Mouse (Mus musculus) liver, adult 2 months (tissue): ENCODE results near the gene Bri3bp. TPM values are rescaled to one million over a fixed set of nuclear protein-coding genes. Genes with fewer than 3 reads are reported as not detected.

Experiments
- DNase-seq: peaks from one replicate; pipeline ENCODE4 v3.0.0-alpha.2; 2011; ENCODE audit warnings: low read depth, low spot score; ENCODE audit errors: extremely low read depth
- H3K27ac ChIP-seq: fragments of 200-500 bp; replicated peaks from 2 replicates; pipeline ENCODE4 v1.5.1; 2012; ENCODE audit warnings: low read depth, mild to moderate bottlenecking, control low read depth, inconsistent platforms, low read length; ENCODE audit not compliant: insufficient read depth
- H3K27me3 ChIP-seq: fragments of 200-500 bp; 2 replicates; pipeline ENCODE4 v1.6.1; 2012; ENCODE audit warnings: mild to moderate bottlenecking, moderate library complexity, low read length, inconsistent platforms; ENCODE audit not compliant: control insufficient read depth, insufficient read depth
- H3K36me3 ChIP-seq: fragments of 200-500 bp; 2 replicates; pipeline ENCODE4 v1.6.1; 2012; ENCODE audit warnings: low read length, inconsistent platforms; ENCODE audit not compliant: control insufficient read depth, insufficient read depth
- H3K4me1 ChIP-seq: fragments of 200-500 bp; 2 replicates; pipeline ENCODE4 v1.6.1; 2011; ENCODE audit warnings: low read length; ENCODE audit not compliant: control insufficient read depth, insufficient read depth
- H3K4me3 ChIP-seq: fragments of 200-500 bp; 2 replicates; pipeline ENCODE4 v1.5.1; 2011; ENCODE audit warnings: low read depth, mild to moderate bottlenecking, control low read depth, low read length, moderate library complexity; ENCODE audit not compliant: insufficient read depth
- H3K79me2 ChIP-seq: fragments of 200-500 bp; 2 replicates; pipeline ENCODE4 v1.6.1; 2012; ENCODE audit warnings: inconsistent platforms, mild to moderate bottlenecking, low read length, moderate library complexity; ENCODE audit not compliant: control insufficient read depth, insufficient read depth
- H3K9ac ChIP-seq: fragments of 200-500 bp; 2 replicates; pipeline ENCODE4 v1.6.1; 2012; ENCODE audit warnings: low read depth, mild to moderate bottlenecking, control low read depth, inconsistent platforms, low read length
- CTCF ChIP-seq: fragments of 200-500 bp; IDR thresholded peaks from 2 replicates; pipeline ENCODE4 v1.5.1; 2011; ENCODE audit warnings: low read depth, low read length, control low read depth
- POLR2A ChIP-seq: fragments of 200-500 bp; IDR thresholded peaks from 2 replicates; pipeline ENCODE4 v1.6.1; 2011; ENCODE audit warnings: low read length, control low read depth; ENCODE audit not compliant: insufficient read depth; ENCODE audit errors: extremely low read depth
- WGBS: fragments of 180-500 bp; shearing (Covaris S2); methylation state at CpG from one replicate; pipeline ENCODE4 v1.1.7; 2018; 5-methylcytosine and 5-hydroxymethylcytosine counted together
- polyA plus RNA-seq: library from polyadenylated mRNA; depleted of rRNA; stranded (reverse); fragments of >200 nt; gene quantifications from 2 replicates; pipeline ENCODE4 v1.2.3, GENCODE M21; 2012
- total RNA-seq: library from RNA; depleted of rRNA; stranded (reverse); fragments of >200 nt; gene quantifications from 2 replicates; pipeline ENCODE4 v1.2.3, GENCODE M21; 2014

The Bri3bp gene
- total and polyA plus RNA-seq, 2 experiments: 7.7 to 23.0 TPM

GRCm38 (mm10) chr5:125475601-125476285 is 34.4 kb downstream of the Bri3bp start, which contains the start of gene Aacs:
Gene Aacs (plus strand): TSS chr5:125475814.
- peaks cover 29% of the 10 kb centered on the region for H3K4me1 ChIP-seq
- H3K36me3 ChIP-seq: peaks cover 2% of the 10 kb centered on the region
- under 1% methylated on average over 60 of the region's 60 CpGs for WGBS
- TF ChIP-seq CTCF: no peak
- peak; percentile 99 for TF ChIP-seq POLR2A
- H3K79me2 ChIP-seq: peaks cover 37% of the 10 kb centered on the region
- no peaks in the 10 kb centered on the region for H3K27me3 ChIP-seq
- peak; percentile 95 for DNase-seq
- H3K27ac ChIP-seq: peak within 1 kb of the TSS; percentile 80
- H3K4me3 ChIP-seq: peak within 1 kb of the TSS; percentile 89
- peak within 1 kb of the TSS; percentile 94 for H3K9ac ChIP-seq

- peaks cover 4% of the 10 kb centered on the region for H3K36me3 ChIP-seq
- peak overlapping the region; percentile 89 for H3K4me3 ChIP-seq
- no peaks in the 10 kb centered on the region for H3K27me3 ChIP-seq
- 0 out of 2 replicates have a peak, but pooled peaks have one; percentile 1 for TF ChIP-seq POLR2A
- TF ChIP-seq CTCF: 0 out of 2 replicates have a peak, but pooled peaks have one; percentile 22
- whole genome bisulfite sequencing: 14% methylated on average over 5 of the region's 5 CpGs
- no peak for DNase-seq
- peaks cover 32% of the 10 kb centered on the region for H3K4me1 ChIP-seq
- H3K79me2 ChIP-seq: peaks cover 37% of the 10 kb centered on the region
- peak overlapping the region; percentile 94 for H3K9ac ChIP-seq
- H3K27ac ChIP-seq: peak overlapping the region; percentile 80
Observed at GRCm38 (mm10) chr5:125476286-125476625, 34.9 kb downstream of the Bri3bp start.

- Histone ChIP-seq H3K79me2 (peaks cover 37% of the 10 kb centered on the region), H3K4me1 (peaks cover 35% of the 10 kb centered on the region), H3K27me3 (no peaks in the 10 kb centered on the region), H3K36me3 (peaks cover 8% of the 10 kb centered on the region), H3K4me3 (peak overlapping the region; percentile 89), H3K9ac (peak overlapping the region; percentile 94), H3K27ac (peak overlapping the region; percentile 80)
- TF ChIP-seq CTCF (no peak), POLR2A (no peak)
- no peak for DNase-seq
- WGBS: 46% methylated on average over 7 of the region's 7 CpGs
Observed at GRCm38 (mm10) chr5:125476799-125477198, 35.4 kb downstream of the Bri3bp start.

GRCm38 (mm10) chr5:125477533-125477932 is 36.2 kb downstream of the Bri3bp start:
- 34% methylated on average over 7 of the region's 7 CpGs for WGBS
- Histone ChIP-seq H3K36me3 (peaks cover 12% of the 10 kb centered on the region), H3K27me3 (no peaks in the 10 kb centered on the region), H3K79me2 (peaks cover 37% of the 10 kb centered on the region), H3K27ac (peak overlapping the region; percentile 80), H3K4me3 (peak overlapping the region; percentile 89), H3K9ac (peak overlapping the region; percentile 94), H3K4me1 (peaks cover 40% of the 10 kb centered on the region)
- DNase-seq: no peak
- TF ChIP-seq POLR2A (no peak), CTCF (no peak)

GRCm38 (mm10) chr5:125478037-125478436 is 36.7 kb downstream of the Bri3bp start:
- 49% methylated on average over 7 of the region's 7 CpGs for WGBS
- H3K9ac ChIP-seq: peak overlapping the region; percentile 94
- H3K36me3 ChIP-seq: peaks cover 16% of the 10 kb centered on the region
- H3K27ac ChIP-seq: peak overlapping the region; percentile 80; the same call in 1 of the 2 replicates
- no peaks in the 10 kb centered on the region for H3K27me3 ChIP-seq
- DNase-seq: no peak
- peaks cover 44% of the 10 kb centered on the region for H3K4me1 ChIP-seq
- H3K4me3 ChIP-seq: peak overlapping the region; percentile 89
- TF ChIP-seq POLR2A (no peak), CTCF (no peak)
- peaks cover 37% of the 10 kb centered on the region for H3K79me2 ChIP-seq

GRCm38 (mm10) chr5:125479376-125479775 is 38.0 kb downstream of the Bri3bp start:
- DNase-seq: no peak
- peak overlapping the region; percentile 9 for H3K4me3 ChIP-seq
- H3K27ac ChIP-seq: peak overlapping the region; percentile 13; the same call in 1 of the 2 replicates
- H3K9ac ChIP-seq: peak overlapping the region; percentile 32
- no peak for TF ChIP-seq CTCF
- TF ChIP-seq POLR2A: no peak
- H3K36me3 ChIP-seq: peaks cover 23% of the 10 kb centered on the region
- peaks cover 55% of the 10 kb centered on the region for H3K4me1 ChIP-seq
- H3K27me3 ChIP-seq: no peaks in the 10 kb centered on the region
- 84% methylated on average over 3 of the region's 3 CpGs for WGBS
- peaks cover 37% of the 10 kb centered on the region for H3K79me2 ChIP-seq
